Mouse (Mus musculus): Measurements from ENCODE around the gene Gsdma.

- TF ChIP-seq SMC3 (IDR thresholded peaks at IDR 0.05; ENCODE audit: low read depth, low read length), result no peak
- TF ChIP-seq IRF4 (IDR thresholded peaks at IDR 0.05; ENCODE audit: low read depth, low read length), result peak; percentile 75
- no peak for TF ChIP-seq RCOR1 (conservative IDR thresholded peaks at IDR 0.05; ENCODE audit: low read depth, low read length)
- TF ChIP-seq MAZ (IDR thresholded peaks at IDR 0.05; ENCODE audit: low read depth, low read length), result no peak; the same call in none of the 2 replicates
- peak; percentile 6 to 80; a peak in 2 of 4 replicates for TF ChIP-seq CTCF (conservative IDR thresholded peaks at IDR 0.05 in 1 of 2, IDR thresholded peaks at IDR 0.05 in 1 of 2; ENCODE audit: low read depth in 2 of 2, low read length in 2 of 2)
- TF ChIP-seq POLR2AphosphoS2 (IDR thresholded peaks at IDR 0.05; ENCODE audit: low read depth, low read length), result peak; percentile 66; the same call in 1 of the 2 replicates
- no peak for TF ChIP-seq PAX5 (IDR thresholded peaks at IDR 0.05; ENCODE audit: low read length)
- no peak for TF ChIP-seq EP300 (IDR thresholded peaks at IDR 0.05; ENCODE audit: low read length)
- peak; percentile 94 for TF ChIP-seq POLR2A (IDR thresholded peaks at IDR 0.05; ENCODE audit: low read depth, low read length)
- TF ChIP-seq ZC3H11A (IDR thresholded peaks at IDR 0.05; ENCODE audit: low read depth, low read length), result no peak
- peak; percentile 54; the same call in 1 of the 2 replicates for TF ChIP-seq MAFK (IDR thresholded peaks at IDR 0.05; ENCODE audit: insufficient replicate concordance, low read length)
These were observed 17.9 kb downstream of the Gsdma start, which contains the start of gene Psmd3 for GRCm38 (mm10) chr11:98681786-98682745.

All from CH12.LX (cell line).